Mouse (Mus musculus) olfactory bulb, adult 2 months (tissue): Measurements from ENCODE around the gene Pex7.

Experiments used
- CTCF ChIP-seq: fragments of 200-500 bp; IDR thresholded peaks from 2 replicates; pipeline ENCODE4 v1.5.1; 2012; ENCODE audit warnings: low read depth, mild to moderate bottlenecking, low read length, moderate library complexity; ENCODE audit not compliant: insufficient read depth
- POLR2A ChIP-seq: fragments of 200-500 bp; IDR thresholded peaks from 2 replicates; pipeline ENCODE4 v1.6.1; 2012; ENCODE audit warnings: mild to moderate bottlenecking, low read depth, low read length, moderate library complexity; ENCODE audit not compliant: insufficient read depth

- TF ChIP-seq POLR2A (no peak), CTCF (no peak)
Measured at GRCm38 (mm10) chr10:19884409-19884808, 23.1 kb downstream of the Pex7 start.
